Mouse (Mus musculus) lung, postnatal 25 days (tissue): Measurements from ENCODE around the gene Zfp740.
A peak's percentile ranks its signal among the peaks of the same experiment; 100 is the strongest.
"Not testable (repeated sequence)": the region's sequence is repeated elsewhere in the genome, so short reads cannot be mapped to it uniquely, and the experiment has no call there.

Experiments
- DNase-seq: peaks from one replicate; pipeline ENCODE4 v3.0.0; 2022; ENCODE audit warnings: low spot score

Zfp740 gene

GRCm38 (mm10) chr15:102202971-102203834, at the start of gene Zfp740:
Gene Zfp740 (plus strand): TSS chr15:102203249.
- DNase-seq = peak; percentile 97

- DNase-seq = not testable (repeated sequence)
These were observed 48.0 kb upstream of the Zfp740 start for GRCm38 (mm10) chr15:102155006-102155405.

- no peak for DNase-seq
These were observed 46.2 kb upstream of the Zfp740 start for GRCm38 (mm10) chr15:102156836-102157235.

- no peak for DNase-seq
These were observed 42.5 kb upstream of the Zfp740 start for GRCm38 (mm10) chr15:102160415-102161060.

GRCm38 (mm10) chr15:102163900-102164693, 39.0 kb upstream of the Zfp740 start:
- DNase-seq = no peak

GRCm38 (mm10) chr15:102165468-102166100, 37.5 kb upstream of the Zfp740 start:
- DNase-seq = no peak

GRCm38 (mm10) chr15:102167620-102168021, 35.4 kb upstream of the Zfp740 start:
- DNase-seq = peak; percentile 65

GRCm38 (mm10) chr15:102169064-102169463, 34.0 kb upstream of the Zfp740 start:
- no peak for DNase-seq

GRCm38 (mm10) chr15:102173581-102173980, 29.5 kb upstream of the Zfp740 start:
- DNase-seq = no peak

GRCm38 (mm10) chr15:102175736-102176319, 27.2 kb upstream of the Zfp740 start:
- peak; percentile 54 for DNase-seq

- no peak for DNase-seq
These were observed 26.3 kb upstream of the Zfp740 start for GRCm38 (mm10) chr15:102176571-102177316.

- DNase-seq = no peak
These were observed 25.6 kb upstream of the Zfp740 start for GRCm38 (mm10) chr15:102177417-102177816.

- peak; percentile 83 for DNase-seq
These were observed 24.8 kb upstream of the Zfp740 start for GRCm38 (mm10) chr15:102178279-102178678.

- DNase-seq = no peak
These were observed 23.9 kb upstream of the Zfp740 start for GRCm38 (mm10) chr15:102179106-102179505.

GRCm38 (mm10) chr15:102179924-102180323, 23.1 kb upstream of the Zfp740 start:
- no peak for DNase-seq

- DNase-seq = no peak
These were observed 20.0 kb upstream of the Zfp740 start for GRCm38 (mm10) chr15:102183076-102183475.

GRCm38 (mm10) chr15:102186239-102186638, 16.8 kb upstream of the Zfp740 start:
- no peak for DNase-seq

- DNase-seq = peak; percentile 65
These were observed 15.0 kb upstream of the Zfp740 start for GRCm38 (mm10) chr15:102188096-102188495.

GRCm38 (mm10) chr15:102188883-102189282, 14.2 kb upstream of the Zfp740 start:
- no peak for DNase-seq

- DNase-seq = no peak
These were observed 11.3 kb upstream of the Zfp740 start for GRCm38 (mm10) chr15:102191699-102192098.
